Comparison of ENCODE assay signal across 10 mouse cellular contexts in the genomic region with DNA sequence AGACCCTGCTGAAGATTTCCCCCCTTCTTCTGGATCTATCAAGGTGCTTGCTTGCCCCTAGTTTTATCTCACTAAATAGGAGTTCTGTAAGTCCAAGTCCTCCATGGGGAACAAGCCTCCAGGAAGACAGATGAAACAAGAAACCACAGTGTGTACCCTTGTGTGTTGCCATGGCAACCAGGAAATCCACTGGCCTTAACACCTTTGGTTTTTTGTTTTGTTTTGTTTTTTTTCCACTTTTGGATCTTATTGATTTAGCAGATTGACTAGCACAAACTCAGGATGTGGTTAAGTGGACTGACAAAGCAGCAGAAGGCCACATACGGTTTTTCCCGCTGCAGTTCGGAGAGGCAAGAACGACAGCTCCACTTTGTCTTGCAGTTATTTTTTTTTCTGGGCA. TPM values are rescaled to one million over a fixed set of nuclear protein-coding genes. Genes with fewer than 3 reads are reported as not detected.
DNase-seq lines count a peak whose midpoint lies in the region; ATAC-seq and TF ChIP-seq lines count a peak whose summit lies in the region.
"Had no signal": no experiment of that assay in that cellular context is flagged by ENCODE, and none has a peak within 500 bp of the region (broad histone marks: within the 10 kb centered on the region; RNA-seq: fewer than 3 reads in every experiment).

No protein-coding gene starts in this region.

- H3K4me2 ChIP-seq in hindbrain, embryonic 14.5 days (replicated peaks): no peak overlapping the region
- H3K4me2 ChIP-seq in hindbrain, embryonic 13.5 days: no peak overlapping the region
- H3K4me2 ChIP-seq in CH12.LX (ENCODE audit: insufficient read depth, low read depth, poor library complexity, severe bottlenecking): 0 out of 2 replicates have a peak overlapping the region, but pooled peaks have one; percentile 13
- H3K4me2 ChIP-seq in embryonic facial prominence, embryonic 14.5 days (ENCODE audit: low read depth, low read length): no peak overlapping the region
- no peak overlapping the region for H3K4me2 ChIP-seq in midbrain, postnatal 0 days (ENCODE audit: low read depth, low read length, poor library complexity, severe bottlenecking)
- H3K4me2 ChIP-seq: heart, embryonic 15.5 days had no signal

- TF ChIP-seq RAD21 in CH12.LX (IDR thresholded peaks at IDR 0.05; ENCODE audit: low read depth, low read length): no peak

- dilution Hi-C loops in CH12.LX (cut with MboI; ENCODE audit: extremely low pct_ligation_motif_present, extremely low pct_unique_long_range_greater_than_20kb, low sequenced_read_pairs): no loop called here

- no peak overlapping the region for H3K27ac ChIP-seq in hindbrain, embryonic 14.5 days
- no peak overlapping the region for H3K27ac ChIP-seq in hindbrain, embryonic 13.5 days
- H3K27ac ChIP-seq in CH12.LX (ENCODE audit: insufficient read depth, low read depth): no peak overlapping the region
- H3K27ac ChIP-seq in embryonic facial prominence, embryonic 14.5 days (replicated peaks; ENCODE audit: low read depth, low read length): no peak overlapping the region
- H3K27ac ChIP-seq in midbrain, postnatal 0 days (ENCODE audit: low read depth, low read length): no peak overlapping the region
- H3K27ac ChIP-seq: heart, embryonic 15.5 days had no signal

- H3K27me3 ChIP-seq in hindbrain, embryonic 14.5 days (ENCODE audit: control insufficient read depth, insufficient read depth, low read length): no peaks in the 10 kb centered on the region
- H3K27me3 ChIP-seq in hindbrain, embryonic 13.5 days: no peaks in the 10 kb centered on the region
- no peaks in the 10 kb centered on the region for H3K27me3 ChIP-seq in CH12.LX (replicated peaks)
- H3K27me3 ChIP-seq in embryonic facial prominence, embryonic 14.5 days (replicated peaks; ENCODE audit: control insufficient read depth, insufficient read depth, low read length): no peaks in the 10 kb centered on the region
- no peaks in the 10 kb centered on the region for H3K27me3 ChIP-seq in midbrain, postnatal 0 days (ENCODE audit: insufficient read depth, low read length)
- H3K27me3 ChIP-seq: heart, embryonic 15.5 days had no signal

- no peak for ATAC-seq in hindbrain, embryonic 14.5 days (ENCODE audit: low FRiP score)
- ATAC-seq in hindbrain, embryonic 13.5 days (ENCODE audit: low FRiP score): no peak
- ATAC-seq in embryonic facial prominence, embryonic 14.5 days (ENCODE audit: low read depth): no peak
- ATAC-seq in midbrain, postnatal 0 days (ENCODE audit: low FRiP score): no peak

- DNase-seq in hindbrain, embryonic 14.5 days (ENCODE audit: low spot score): peak; percentile 36
- DNase-seq in CH12.LX (ENCODE audit: extremely low read depth): peak; percentile 48
- DNase-seq in embryonic facial prominence, embryonic 14.5 days (ENCODE audit: low spot score): peak; percentile 59
- peak; percentile 52 for DNase-seq in midbrain, postnatal 0 days (ENCODE audit: low spot score)
- no peak for DNase-seq in frontal cortex, postnatal 25 days (ENCODE audit: low spot score in 2 of 2)
- no peak for DNase-seq in spleen, postnatal 14 days (ENCODE audit: low spot score in 2 of 2)
- no peak for DNase-seq in left cerebral cortex, postnatal 14 days (ENCODE audit: low spot score in 2 of 2)

- intact Hi-C loops in left cerebral cortex, postnatal 14 days (cut with DNase I): no loop called here

- no peak for TF ChIP-seq EP300 in CH12.LX (IDR thresholded peaks at IDR 0.05; ENCODE audit: low read length)

- no peaks in the 10 kb centered on the region for H3K36me3 ChIP-seq in hindbrain, embryonic 14.5 days (replicated peaks; ENCODE audit: control insufficient read depth, insufficient read depth)
- H3K36me3 ChIP-seq in hindbrain, embryonic 13.5 days: no peaks in the 10 kb centered on the region
- peaks cover 24 to 90% of the 10 kb centered on the region in 2 experiments for H3K36me3 ChIP-seq in CH12.LX (replicated peaks in 1 of 2; ENCODE audit: control insufficient read depth in 1 of 2, insufficient read depth in 1 of 2, low read length in 1 of 2)
- H3K36me3 ChIP-seq in embryonic facial prominence, embryonic 14.5 days (ENCODE audit: control insufficient read depth, insufficient read depth, low read length): no peaks in the 10 kb centered on the region
- H3K36me3 ChIP-seq in midbrain, postnatal 0 days (ENCODE audit: insufficient read depth, low read length): no peaks in the 10 kb centered on the region
- H3K36me3 ChIP-seq: heart, embryonic 15.5 days had no signal

- peak; percentile 14; the same call in 1 of the 2 replicates for TF ChIP-seq POLR2A in CH12.LX (IDR thresholded peaks at IDR 0.05; ENCODE audit: low read depth, low read length)

- H3K9me3 ChIP-seq in hindbrain, embryonic 14.5 days (ENCODE audit: control insufficient read depth, low read length): no peaks in the 10 kb centered on the region
- H3K9me3 ChIP-seq in hindbrain, embryonic 13.5 days: no peaks in the 10 kb centered on the region
- H3K9me3 ChIP-seq in CH12.LX (replicated peaks; ENCODE audit: low read length): no peaks in the 10 kb centered on the region
- H3K9me3 ChIP-seq in embryonic facial prominence, embryonic 14.5 days (ENCODE audit: control insufficient read depth, low read length): no peaks in the 10 kb centered on the region
- H3K9me3 ChIP-seq in midbrain, postnatal 0 days (ENCODE audit: low read length): no peaks in the 10 kb centered on the region
- H3K9me3 ChIP-seq: G1E; heart, embryonic 15.5 days had no signal

- in situ Hi-C loops in CH12.LX (cut with MboI; ENCODE audit: low pct_ligation_motif_present, low pct_unique_long_range_greater_than_20kb, low sequenced_read_pairs): no loop called here

- no peak overlapping the region for H3K4me3 ChIP-seq in hindbrain, embryonic 14.5 days (replicated peaks; ENCODE audit: low read length)
- H3K4me3 ChIP-seq in hindbrain, embryonic 13.5 days: no peak overlapping the region
- no peak overlapping the region for H3K4me3 ChIP-seq in CH12.LX (replicated peaks in 1 of 3; ENCODE audit: low read depth in 2 of 3, low read length in 2 of 3, poor library complexity in 1 of 3)
- no peak overlapping the region for H3K4me3 ChIP-seq in embryonic facial prominence, embryonic 14.5 days (ENCODE audit: low read depth, low read length)
- no peak overlapping the region for H3K4me3 ChIP-seq in midbrain, postnatal 0 days (ENCODE audit: low read depth, low read length)
- H3K4me3 ChIP-seq: heart, embryonic 15.5 days had no signal

- H3K9ac ChIP-seq in hindbrain, embryonic 14.5 days: no peak overlapping the region
- H3K9ac ChIP-seq in hindbrain, embryonic 13.5 days: no peak overlapping the region
- H3K9ac ChIP-seq in CH12.LX (ENCODE audit: insufficient read depth, low read depth): no peak overlapping the region
- H3K9ac ChIP-seq in embryonic facial prominence, embryonic 14.5 days (ENCODE audit: low read depth, low read length): no peak overlapping the region
- H3K9ac ChIP-seq in midbrain, postnatal 0 days (replicated peaks; ENCODE audit: low read length, poor library complexity, severe bottlenecking): no peak overlapping the region
- H3K9ac ChIP-seq: heart, embryonic 15.5 days had no signal

- H3K4me1 ChIP-seq in hindbrain, embryonic 14.5 days (replicated peaks; ENCODE audit: control insufficient read depth, insufficient read depth, low read length): no peaks in the 10 kb centered on the region
- H3K4me1 ChIP-seq in hindbrain, embryonic 13.5 days (replicated peaks): peaks cover 4% of the 10 kb centered on the region; the same call in 1 of the 2 replicates
- H3K4me1 ChIP-seq in CH12.LX (ENCODE audit: control insufficient read depth in 1 of 2, insufficient read depth in 2 of 2): peaks cover 25 to 97% of the 10 kb centered on the region in 2 experiments
- no peaks in the 10 kb centered on the region for H3K4me1 ChIP-seq in embryonic facial prominence, embryonic 14.5 days (ENCODE audit: control insufficient read depth, insufficient read depth, low read length)
- no peaks in the 10 kb centered on the region for H3K4me1 ChIP-seq in midbrain, postnatal 0 days (ENCODE audit: insufficient read depth, low read length)

- WGBS in hindbrain, embryonic 14.5 days: 58% methylated on average over 4 of the region's 4 CpGs
- 47% methylated on average over 4 of the region's 4 CpGs for WGBS in hindbrain, embryonic 13.5 days
- 35% methylated on average over 4 of the region's 4 CpGs for WGBS in embryonic facial prominence, embryonic 14.5 days
- 42% methylated on average over 4 of the region's 4 CpGs for WGBS in midbrain, postnatal 0 days

- peaks cover 96% of the 10 kb centered on the region for H3K79me2 ChIP-seq in CH12.LX (replicated peaks; ENCODE audit: control insufficient read depth, extremely low read depth, insufficient read depth, poor library complexity, severe bottlenecking)

- no peak for TF ChIP-seq CTCF in CH12.LX (conservative IDR thresholded peaks at IDR 0.05 in 1 of 2, IDR thresholded peaks at IDR 0.05 in 1 of 2; ENCODE audit: low read depth in 2 of 2, low read length in 2 of 2)
- TF ChIP-seq CTCF in midbrain, postnatal 0 days (IDR thresholded peaks at IDR 0.05): no peak

TF ChIP-seq in CH12.LX, 34 proteins besides CTCF, POLR2A, EP300 and RAD21:
- TF ChIP-seq ZNF384 (IDR thresholded peaks at IDR 0.05; ENCODE audit: low read depth, low read length) (peak; percentile 18; the same call in 1 of the 2 replicates), USF2 (conservative IDR thresholded peaks at IDR 0.05; ENCODE audit: low read depth, low read length) (no peak), JUND (conservative IDR thresholded peaks at IDR 0.05; ENCODE audit: low read depth, low read length) (no peak), SMC3 (IDR thresholded peaks at IDR 0.05; ENCODE audit: low read depth, low read length) (no peak)

RNA-seq across cellular contexts. Expression of a gene that starts 27.6 kb away (rescaled TPM):
- polyA plus RNA-seq in hindbrain, embryonic 14.5 days (2014; fragmentation: Nextera tagmentation; extraction: Ambion mirVana): 4.7 and 5.2 TPM in 2 replicates
- 2.7 and 3.0 TPM in 2 replicates for polyA plus RNA-seq in hindbrain, embryonic 13.5 days (2015; fragmentation: Nextera tagmentation; extraction: Ambion mirVana)
- total RNA-seq in CH12.LX (2012; rRNA removed): 122 and 153 TPM in 2 replicates
- total RNA-seq in CH12.LX (2014; rRNA removed): 93.3 and 112 TPM in 2 replicates
- polyA plus RNA-seq in CH12.LX (2012; ENCODE audit: insufficient read length, low read depth): 95.3 and 102 TPM in 2 replicates
- 49.8 and 57.3 TPM in 2 replicates for polyA plus RNA-seq in embryonic facial prominence, embryonic 14.5 days (2014; fragmentation: Nextera tagmentation; extraction: Ambion mirVana)
- 5.4 and 6.2 TPM in 2 replicates for total RNA-seq in midbrain, postnatal 0 days (2014; rRNA removed)
- 2.9 and 3.4 TPM in 2 replicates for polyA plus RNA-seq in midbrain, postnatal 0 days (2015; fragmentation: Nextera tagmentation; extraction: Ambion mirVana)
- total RNA-seq in left cerebral cortex, postnatal 14 days (2021): 1 to 10 TPM; 7.0 to 8.4 TPM

Comparison
In these comparisons a context has a peak if more than half of its experiments do, and no peak if none do; other contexts are left out.
1. DNase-seq: peak in hindbrain, embryonic 14.5 days (single experiment), CH12.LX (single experiment), embryonic facial prominence, embryonic 14.5 days (single experiment) and midbrain, postnatal 0 days (single experiment); none in frontal cortex, postnatal 25 days (0 of 2), spleen, postnatal 14 days (0 of 2) and left cerebral cortex, postnatal 14 days (0 of 2).